Mouse (Mus musculus) embryonic fibroblast, embryonic 13.5 days (primary cell): ENCODE data around the gene Peg12.

ENCODE experiments used
- CTCF ChIP-seq: IDR thresholded peaks from 2 replicates; pipeline ENCODE4 v1.5.1; 2011; ENCODE audit warnings: mild to moderate bottlenecking, control low read depth, low read length, moderate library complexity, borderline replicate concordance; ENCODE audit not compliant: insufficient read depth
- POLR2A ChIP-seq: IDR thresholded peaks from 2 replicates; pipeline ENCODE4 v1.6.1; 2011; ENCODE audit warnings: low read depth, mild to moderate bottlenecking, control low read depth, low read length, moderate library complexity

GRCm38 (mm10) chr7:62445431-62446165, 18.7 kb downstream of the Peg12 start:
- TF ChIP-seq CTCF: no peak
- TF ChIP-seq POLR2A: no peak
